Mouse (Mus musculus): Measurements from ENCODE around the gene Gm5901.
"Not testable (repeated sequence)": the region's sequence is repeated elsewhere in the genome, so short reads cannot be mapped to it uniquely, and the experiment has no call there.

The Gm5901 gene

DNA sequence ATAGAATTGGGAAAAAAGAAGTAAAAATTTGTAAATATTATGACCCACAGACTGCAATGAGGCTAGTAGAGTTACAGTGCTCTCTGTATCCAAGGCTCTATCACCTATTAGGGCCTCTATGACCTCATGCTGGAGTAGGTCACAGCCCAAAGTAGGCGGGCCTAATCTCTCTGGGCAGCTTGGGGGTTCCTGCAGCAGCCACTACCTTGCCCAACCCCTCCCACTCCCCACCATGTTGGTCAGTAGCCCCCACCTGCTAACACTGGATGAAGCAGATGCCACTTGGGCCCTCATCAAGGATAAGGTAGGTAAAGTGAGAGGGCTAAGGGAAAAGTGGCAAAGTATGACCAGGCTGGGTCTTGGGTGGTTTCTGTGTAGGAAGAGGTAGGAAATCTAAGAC is at the start of gene Gm5901:
TSS of gene Gm5901 (plus strand) at position 173 of the 400 bp plus-strand sequence.
- no peak for DNase-seq (ENCODE audit: low read depth)

DNA sequence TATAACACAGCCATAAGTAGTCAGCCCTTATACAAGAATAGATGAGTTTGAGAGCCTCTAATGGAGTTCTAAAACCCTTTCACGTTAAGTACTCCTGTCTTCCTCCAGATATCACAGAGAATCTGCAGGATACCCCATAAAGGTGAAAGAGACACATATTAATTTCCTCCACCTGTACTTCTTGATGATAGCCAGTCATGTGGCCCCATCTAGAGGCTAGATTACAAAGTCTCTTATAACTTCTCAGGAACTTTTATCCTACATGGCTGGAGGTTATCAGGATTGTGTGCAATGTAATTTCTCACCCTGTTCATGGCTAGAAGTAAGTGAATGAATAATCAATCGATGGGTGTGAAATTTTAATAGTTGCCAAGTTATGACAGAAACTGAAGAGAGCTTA is 49.5 kb upstream of the Gm5901 start:
- DNase-seq (ENCODE audit: low read depth): no peak

DNA sequence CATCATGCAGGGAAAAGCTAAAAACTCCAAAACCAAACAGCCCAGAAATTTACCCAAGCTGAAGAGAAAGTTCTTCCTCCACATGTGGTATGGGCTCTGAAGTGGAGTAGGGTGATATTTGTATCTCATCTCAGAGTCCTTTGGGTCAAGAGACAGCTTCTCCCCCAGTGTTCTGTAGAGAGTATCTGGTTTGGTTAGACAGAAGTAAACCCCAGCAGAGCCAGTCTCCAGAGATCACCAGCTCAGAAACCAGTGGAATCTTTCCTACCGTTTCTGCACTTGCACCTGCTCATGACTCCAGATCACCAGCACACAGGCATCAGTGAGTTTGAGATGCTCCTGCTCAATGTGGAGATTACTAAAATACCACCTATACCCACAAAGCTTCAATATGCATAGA is 40.8 kb upstream of the Gm5901 start, which contains the start of gene Olfr690:
TSS of gene Olfr690 (minus strand) at position 101 of the 400 bp plus-strand sequence.
- no peak for DNase-seq (ENCODE audit: low read depth)

DNA sequence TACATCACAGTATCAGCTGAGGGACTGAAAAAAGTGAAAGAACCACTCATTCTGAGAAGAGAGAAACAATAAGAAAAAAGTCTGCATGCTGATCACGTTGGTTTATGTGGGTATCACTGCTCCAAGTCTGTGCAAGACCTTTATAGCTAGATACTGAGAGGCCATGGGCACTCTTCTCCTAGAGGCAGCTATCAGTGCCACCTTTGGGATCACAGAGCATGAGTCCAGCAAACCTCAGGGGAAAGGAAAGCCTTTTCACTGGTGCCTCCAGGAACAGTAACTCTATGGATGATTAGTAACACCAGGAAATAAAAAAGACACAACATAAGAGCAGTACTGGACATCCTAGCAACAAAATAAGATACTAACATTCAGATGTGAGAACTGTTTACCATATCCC is 32.7 kb upstream of the Gm5901 start, which contains the start of gene Olfr691:
TSS of gene Olfr691 (minus strand) at position 101 of the 400 bp plus-strand sequence.
- DNase-seq (ENCODE audit: low read depth): no peak

DNA sequence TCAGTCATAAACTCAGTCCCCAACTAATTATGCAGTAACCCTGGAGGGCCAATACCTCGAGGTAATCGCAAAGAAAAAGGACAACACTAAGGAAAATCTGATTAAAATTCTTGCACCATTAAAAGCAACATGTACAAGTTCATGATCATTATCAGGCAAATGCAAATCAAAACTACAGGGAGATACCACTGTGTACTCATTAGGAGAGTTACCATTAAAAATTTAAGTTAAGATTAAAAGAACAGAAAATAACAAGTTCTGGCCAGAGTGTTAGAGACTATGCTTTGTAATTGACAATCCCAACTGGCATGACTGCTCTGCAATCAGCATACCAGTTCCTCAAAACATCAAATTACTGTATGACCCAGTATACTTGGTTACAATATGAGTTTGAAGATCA is 32.1 kb upstream of the Gm5901 start:
- no peak for DNase-seq (ENCODE audit: low read depth)

DNA sequence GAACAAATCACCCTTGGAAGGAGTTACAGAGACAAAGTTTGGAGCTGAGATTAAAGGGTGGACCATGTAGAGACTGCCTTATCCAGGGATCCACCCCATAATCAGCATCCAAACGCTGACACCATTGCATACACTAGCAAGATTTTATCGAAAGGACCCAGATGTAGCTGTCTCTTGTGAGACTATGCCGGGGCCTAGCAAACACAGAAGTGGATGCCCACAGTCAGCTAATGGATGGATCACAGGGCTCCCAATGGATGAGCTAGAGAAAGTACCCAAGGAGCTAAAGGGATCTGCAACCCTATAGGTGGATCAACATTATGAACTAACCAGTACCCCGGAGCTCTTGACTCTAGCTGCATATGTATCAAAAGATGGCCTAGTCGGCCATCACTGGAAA is 18.8 kb upstream of the Gm5901 start:
- not testable (repeated sequence) for DNase-seq (ENCODE audit: low read depth)

DNA sequence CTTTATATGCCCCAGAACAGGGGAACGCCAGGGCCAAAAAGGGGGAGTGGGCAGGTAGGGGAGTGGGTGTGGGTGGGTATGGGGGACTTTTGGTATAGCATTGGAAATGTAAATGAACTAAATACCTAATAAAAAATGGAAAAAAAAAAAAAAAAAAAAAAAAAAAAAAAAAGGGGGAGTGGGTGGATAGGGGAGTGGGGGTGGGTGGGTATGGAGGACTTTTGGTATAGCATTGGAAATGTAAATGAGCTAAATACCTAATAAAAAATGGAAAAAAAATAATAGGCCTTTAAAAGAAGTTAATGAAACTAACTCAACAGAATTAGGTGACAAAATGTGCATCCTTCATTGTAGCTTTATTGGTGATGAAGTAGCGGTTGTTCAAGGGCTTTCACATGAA is 18.4 kb upstream of the Gm5901 start:
- DNase-seq (ENCODE audit: low read depth): not testable (repeated sequence)

DNA sequence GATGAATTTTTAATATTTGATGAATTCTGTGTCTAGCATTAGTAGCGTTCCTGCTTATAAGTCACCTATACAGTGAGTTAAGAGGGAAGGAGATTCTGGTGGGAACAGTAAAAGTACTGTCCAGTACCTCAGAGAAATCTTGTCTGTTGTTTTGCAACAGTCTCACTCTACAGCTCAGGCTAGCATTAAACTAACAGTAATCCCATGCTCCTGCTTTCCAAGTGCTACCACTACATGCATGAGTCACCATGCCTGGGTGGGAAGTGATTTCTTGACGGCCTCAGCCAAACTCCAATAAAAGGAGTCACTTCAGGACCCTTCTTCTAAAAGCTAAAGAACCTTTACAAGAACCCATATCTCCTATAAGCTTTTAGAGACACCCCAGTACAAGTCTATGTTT is 13.1 kb upstream of the Gm5901 start:
- DNase-seq (ENCODE audit: low read depth): no peak

DNA sequence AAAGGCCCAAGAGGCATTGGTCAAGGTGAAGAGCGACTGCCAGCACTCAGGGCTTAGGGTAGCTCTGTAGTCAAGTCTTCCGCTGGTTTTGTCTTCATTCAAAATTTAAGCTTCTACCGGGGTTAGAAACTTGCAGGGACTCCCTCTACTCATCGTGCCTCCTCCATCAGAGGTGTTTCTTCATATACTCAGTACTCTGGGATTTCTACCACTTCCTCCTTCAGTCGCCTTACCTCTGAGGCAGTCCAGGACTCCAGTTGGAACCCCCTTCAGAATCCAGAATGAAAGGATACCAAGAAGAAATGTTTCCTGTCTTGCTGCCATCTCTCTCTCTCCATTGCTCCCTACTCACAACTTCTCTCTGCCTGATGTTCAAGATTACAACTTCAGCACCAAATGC is 7.6 kb upstream of the Gm5901 start:
- no peak for DNase-seq (ENCODE audit: low read depth)

DNA sequence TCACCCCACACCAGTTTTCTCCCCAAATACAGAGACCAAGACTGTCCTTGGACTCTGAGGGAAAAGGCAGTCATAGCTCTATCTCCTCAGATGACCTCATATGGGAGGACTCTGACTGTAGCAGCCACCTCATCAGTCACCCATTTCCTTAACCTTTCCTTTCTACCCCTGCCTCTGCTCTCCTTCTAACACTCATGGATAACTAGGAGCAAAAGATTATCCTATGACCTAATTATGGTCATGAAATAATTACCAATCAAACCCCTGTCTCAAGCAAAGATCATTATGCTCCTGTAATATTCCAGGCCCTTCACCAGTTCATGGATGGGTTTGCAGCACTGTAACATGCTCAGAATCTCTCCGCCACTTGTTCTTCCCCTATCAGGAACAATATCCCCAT is 6.9 kb upstream of the Gm5901 start, which contains the start of gene Olfr692:
TSS of gene Olfr692 (plus strand) at position 301 of the 400 bp plus-strand sequence.
- no peak for DNase-seq (ENCODE audit: low read depth)

DNA sequence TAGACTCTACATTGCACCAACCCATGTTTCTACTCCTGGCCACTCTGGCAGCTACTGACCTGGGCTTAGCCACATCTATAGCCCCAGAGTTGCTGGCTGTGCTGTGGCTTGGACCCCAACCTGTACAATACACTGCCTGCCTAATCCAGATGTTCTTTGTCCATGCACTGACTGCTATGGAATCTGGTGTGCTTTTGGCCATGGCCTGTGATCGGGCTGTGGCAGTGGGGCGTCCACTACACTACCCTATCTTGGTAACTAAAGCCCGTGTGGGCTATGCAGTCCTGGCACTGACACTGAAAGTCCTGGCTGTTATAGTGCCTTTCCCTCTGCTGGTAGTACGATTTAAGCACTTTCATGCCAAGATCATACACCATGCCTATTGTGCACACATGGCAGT is 6.3 kb upstream of the Gm5901 start:
- DNase-seq (ENCODE audit: low read depth): no peak

DNA sequence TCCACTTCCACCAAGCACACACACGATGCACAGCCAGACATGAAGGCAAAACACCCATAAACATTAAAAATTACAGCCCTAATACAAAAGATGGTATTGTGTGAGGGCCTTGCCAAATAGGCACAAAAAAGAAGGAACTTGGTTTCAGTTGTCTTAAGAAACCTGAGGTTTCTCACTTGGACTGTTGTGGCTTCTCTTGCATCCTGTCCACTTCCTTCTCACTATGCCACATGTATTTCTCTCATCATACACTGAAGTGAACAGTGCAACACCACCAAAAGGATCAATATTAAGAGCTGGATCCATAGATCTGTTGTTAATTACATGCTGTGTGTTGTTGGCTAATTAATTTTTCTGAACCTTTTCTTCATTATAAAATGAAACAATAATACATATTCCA is 1.9 kb upstream of the Gm5901 start:
- DNase-seq (ENCODE audit: low read depth): peak; percentile 24

DNA sequence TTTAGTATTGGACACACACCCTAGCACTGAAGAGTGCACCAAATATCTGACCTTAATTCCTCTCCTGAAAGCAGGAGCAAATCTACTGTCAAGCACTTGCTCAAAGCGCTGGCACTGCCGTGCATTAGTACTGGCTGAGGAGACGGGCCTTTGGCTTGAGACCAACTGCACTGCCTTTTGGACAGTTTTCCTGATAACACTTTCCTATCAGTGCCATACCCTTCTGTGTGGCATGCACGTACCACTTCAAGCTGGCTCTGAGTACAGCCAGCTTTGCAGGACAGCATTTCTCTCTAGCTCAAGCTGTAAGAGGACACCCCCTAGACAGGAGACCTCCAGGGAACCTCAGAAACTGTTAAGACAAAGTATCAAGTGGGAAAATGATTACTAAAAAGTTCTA is 1.3 kb upstream of the Gm5901 start:
- no peak for DNase-seq (ENCODE audit: low read depth)

DNA sequence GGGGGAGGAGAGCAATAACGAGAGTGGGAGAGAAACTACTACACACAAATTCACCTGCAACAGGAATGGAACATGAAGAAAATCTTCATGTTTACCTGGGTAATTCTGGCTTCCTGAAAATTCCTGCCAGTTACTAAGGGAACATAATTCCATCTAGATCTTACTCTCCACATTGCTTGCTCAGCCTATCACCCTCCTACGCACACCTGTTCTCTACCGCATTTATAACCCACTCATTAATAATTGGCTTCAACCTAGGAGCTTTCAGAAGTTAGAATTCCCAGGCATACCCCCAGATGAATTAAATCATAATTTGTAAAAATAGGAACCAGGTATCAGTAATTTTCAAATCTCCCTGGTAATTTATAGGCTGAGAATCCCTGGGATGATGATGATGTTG is 862 bp upstream of the Gm5901 start:
- no peak for DNase-seq (ENCODE audit: low read depth)

DNA sequence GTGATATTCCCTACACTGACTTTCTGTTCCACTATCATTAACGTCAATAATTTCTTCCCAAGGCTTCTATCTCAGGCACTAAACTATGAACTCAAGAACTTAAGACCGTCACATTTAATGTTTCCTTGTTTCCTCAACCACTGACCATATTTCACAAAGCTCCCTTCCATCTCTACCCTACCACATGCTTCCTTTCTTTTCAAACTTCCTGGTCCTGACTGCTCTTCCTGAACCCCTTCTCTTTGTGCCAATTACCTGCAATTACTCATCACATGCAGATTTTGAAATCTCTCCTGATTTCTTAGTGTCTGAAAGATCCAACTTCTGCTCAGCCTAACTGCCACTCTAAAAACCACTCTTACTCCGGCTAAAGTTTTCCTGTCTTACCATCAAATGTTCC is 5.5 kb downstream of the Gm5901 start:
- no peak for DNase-seq (ENCODE audit: low read depth)

DNA sequence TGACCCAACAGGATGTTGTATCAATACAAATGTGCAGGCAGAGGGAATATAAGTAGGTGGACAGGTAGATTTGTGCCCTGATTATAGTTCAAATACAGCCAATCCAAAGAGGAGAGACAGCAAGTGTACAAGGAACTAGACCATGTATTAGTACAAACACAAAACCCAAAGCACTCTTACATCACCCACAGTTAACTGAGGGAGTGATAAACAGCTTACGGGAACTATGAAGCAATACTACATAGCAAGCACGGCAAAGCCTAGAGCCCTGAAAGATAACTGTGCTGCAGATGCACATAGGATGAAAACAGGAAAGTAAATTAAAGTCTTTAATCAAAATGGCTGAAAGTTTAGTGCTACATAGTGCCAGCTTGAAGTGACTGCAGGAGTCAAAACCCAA is 12.9 kb downstream of the Gm5901 start:
- DNase-seq (ENCODE audit: low read depth): no peak

DNA sequence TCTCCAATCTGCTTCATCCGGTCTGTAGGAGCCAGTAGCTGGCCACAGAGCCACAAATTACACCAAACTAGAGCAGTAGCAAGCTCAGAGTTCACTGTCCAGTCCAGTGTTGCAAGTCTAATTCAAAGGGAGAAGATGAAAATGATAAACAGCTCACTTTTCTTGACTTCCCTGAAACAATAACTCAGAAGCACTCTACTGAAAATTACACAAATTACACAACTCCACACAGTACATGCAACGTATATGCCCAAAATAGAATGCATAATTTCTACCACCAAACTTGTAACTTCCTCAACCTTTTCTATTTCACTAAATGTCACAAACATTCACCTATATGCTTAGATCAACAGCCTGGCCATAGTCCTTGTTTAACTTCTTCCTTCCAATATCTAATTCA is 15.4 kb downstream of the Gm5901 start:
- DNase-seq (ENCODE audit: low read depth): no peak

DNA sequence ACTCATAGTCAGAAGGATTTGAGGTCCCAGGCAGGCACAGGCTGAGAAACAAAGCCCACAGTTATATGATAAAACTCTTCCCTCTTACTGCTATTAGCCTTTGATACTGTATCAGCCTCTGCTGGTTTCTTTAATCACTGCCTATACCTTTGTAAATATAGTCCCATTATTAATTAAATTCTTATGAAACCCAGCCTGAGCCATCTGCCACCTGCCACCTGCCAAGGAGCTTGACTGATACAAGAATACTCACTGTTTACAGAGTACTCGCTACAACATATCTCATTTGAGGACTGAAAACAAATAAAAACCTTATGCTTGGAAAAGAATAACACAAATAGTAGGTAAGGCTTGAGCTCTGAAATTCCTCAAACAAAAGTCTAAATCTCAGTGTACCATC is 19.8 kb downstream of the Gm5901 start:
- DNase-seq (ENCODE audit: low read depth): no peak

DNA sequence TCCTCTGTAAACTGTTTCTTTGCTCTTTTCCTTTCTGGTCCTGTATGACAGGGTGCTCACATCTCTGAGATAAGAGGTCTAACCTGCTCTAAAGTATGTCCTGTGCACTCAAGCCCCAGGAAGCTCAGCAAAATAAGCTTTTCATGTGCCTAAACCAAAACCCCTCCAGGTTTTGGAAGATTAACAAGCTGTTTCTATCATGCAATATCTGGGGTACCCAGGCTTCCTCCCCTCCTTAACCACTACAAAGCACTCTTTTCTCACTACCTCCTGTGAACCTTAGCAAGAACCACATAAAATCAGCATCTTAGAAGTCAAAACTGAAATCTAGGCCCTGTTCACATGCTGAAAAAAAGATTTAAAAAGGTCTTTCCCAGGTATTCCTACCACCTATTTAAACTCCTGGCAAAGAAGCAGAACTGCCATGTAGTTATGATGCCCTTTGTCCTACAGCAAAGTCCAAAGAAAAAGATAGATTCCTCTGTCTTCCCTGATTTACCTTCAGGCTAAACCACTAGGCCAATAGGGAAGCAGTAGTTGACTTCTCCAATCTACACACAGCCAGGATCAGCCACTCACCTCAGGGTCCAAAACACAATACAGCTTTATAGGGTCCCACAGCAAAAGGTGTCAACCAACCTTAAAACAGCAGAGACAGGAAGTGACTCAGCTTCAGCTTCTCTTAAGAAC is 20.4 kb downstream of the Gm5901 start:
- no peak for DNase-seq (ENCODE audit: low read depth)

DNA sequence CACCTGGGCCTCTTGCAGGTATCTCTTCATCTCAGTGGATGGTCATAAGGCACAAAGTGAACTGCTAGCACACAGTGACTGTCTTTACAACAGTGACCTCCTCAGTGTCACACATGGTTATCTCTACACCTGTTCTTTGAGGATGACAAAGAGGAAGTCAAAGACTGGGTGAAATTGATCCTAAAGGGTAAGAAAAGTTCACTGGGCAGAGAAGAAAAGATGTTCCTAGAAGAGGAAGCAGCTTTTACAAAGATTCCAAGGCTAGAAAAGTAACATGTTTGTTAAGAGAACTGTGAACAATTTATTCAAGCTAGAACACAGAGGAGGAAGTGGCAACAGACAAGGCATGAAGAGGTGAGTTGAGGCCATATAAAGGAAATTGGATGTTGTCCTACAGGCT is 21.3 kb downstream of the Gm5901 start:
- no peak for DNase-seq (ENCODE audit: low read depth)

DNA sequence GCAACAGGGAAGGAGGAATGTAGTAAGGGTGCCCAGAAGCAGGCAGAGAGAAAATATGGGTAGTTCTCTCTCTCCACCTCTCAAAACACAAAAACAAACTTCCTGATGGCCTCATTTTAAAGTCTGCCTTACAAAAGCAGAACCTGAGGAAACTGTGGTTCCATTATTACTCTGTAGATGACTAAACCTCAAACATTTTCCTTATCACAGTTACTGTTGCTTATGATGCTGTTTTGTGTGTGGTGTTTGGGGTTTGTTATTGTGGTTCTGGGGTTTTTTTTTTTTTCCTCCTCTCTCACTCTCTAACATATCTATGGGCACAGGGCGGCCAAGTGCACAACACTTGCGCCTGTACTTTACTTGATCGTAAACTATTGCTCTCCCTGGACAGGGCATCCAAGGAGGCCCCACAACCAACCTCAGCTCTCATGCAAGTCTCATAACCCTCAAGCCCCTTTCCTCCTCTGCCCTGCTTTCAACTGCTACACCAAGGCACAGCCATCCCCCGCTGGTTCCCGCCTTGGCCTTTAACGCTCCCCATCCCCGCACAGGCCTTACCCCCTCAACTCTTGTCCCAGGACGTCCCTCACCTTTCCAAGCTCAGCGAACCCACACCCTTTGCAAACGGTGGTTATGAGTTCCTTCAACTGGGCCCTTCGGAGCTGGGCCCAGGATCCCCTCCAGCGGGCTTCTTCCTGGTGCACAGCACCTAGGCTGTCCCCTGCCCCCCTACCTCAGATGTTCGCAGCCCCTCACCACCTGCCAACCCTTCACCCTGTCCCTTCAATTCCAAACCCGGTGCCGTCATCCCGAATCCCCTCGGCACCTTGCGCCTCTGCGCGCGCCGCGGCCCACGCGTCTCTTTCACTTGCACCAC is 24.5 kb downstream of the Gm5901 start:
- DNase-seq (ENCODE audit: low read depth): peak; percentile 32

DNA sequence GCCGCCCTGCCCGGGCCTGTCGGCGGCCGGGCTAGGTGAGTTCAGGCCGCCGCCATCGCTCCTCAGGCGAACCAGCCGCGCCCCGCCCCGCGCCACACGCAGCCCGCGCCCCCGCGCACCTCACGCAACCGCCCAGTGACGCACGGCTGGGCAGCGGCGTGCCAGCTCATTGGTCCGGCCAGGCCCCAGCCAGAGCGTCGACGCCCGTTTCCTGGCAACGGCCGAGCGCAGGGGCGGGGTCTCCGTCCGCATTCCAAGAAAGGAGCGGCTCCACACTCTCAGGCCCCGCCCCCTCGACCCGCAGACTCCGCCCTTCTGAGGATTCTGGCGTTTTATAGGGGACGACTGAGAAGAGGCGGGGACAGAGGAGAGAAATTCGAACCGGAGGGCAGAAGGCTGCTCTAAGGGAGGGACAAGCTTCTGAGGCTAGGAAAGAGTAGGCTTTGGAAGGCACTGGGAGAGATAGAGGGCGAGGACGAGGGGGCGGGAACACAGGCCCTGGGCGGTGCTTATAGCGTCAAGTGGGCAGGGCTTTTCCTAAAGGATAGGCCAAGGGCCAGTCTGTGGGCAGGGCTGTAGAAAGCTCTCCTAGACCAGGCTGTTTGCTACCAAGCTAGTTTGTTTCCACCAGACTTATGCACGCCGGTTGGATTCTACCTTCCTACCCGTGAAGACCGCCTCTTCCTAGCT is 25.2 kb downstream of the Gm5901 start, which contains the start of gene Fam160a2:
TSS of gene Fam160a2 (minus strand) at position 120 of the 690 bp plus-strand sequence.
- peak; percentile 98 for DNase-seq (ENCODE audit: low read depth)

DNA sequence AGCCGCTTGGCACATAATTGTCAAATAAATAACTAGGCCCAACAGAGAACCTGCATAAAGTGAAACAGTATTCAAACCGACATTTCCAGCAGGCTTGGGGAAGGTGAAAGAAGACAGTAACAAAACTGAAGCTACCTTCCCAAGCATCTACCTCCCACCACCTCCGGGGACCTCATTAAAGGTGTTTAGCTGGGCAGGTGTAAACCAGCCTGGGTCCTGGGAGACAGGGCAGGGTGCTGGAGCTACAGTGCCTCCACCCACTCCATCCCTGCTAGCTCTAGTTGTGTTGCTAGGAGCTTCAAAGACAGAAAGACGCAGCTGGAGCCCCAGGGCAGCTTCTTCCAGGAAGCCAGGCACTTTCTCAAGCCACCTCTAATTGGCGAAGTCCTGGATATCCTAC is 29.4 kb downstream of the Gm5901 start, which contains the start of gene Cnga4:
TSS of gene Cnga4 (plus strand) at position 301 of the 400 bp plus-strand sequence.
- no peak for DNase-seq (ENCODE audit: low read depth)

All from c-Kit-positive CD71-negative TER-119-negative erythroid progenitor cells, embryonic 14.5 days (primary cell).